Mouse (Mus musculus): ENCODE results near the gene Alkal2.

Alkal2 gene

DNA sequence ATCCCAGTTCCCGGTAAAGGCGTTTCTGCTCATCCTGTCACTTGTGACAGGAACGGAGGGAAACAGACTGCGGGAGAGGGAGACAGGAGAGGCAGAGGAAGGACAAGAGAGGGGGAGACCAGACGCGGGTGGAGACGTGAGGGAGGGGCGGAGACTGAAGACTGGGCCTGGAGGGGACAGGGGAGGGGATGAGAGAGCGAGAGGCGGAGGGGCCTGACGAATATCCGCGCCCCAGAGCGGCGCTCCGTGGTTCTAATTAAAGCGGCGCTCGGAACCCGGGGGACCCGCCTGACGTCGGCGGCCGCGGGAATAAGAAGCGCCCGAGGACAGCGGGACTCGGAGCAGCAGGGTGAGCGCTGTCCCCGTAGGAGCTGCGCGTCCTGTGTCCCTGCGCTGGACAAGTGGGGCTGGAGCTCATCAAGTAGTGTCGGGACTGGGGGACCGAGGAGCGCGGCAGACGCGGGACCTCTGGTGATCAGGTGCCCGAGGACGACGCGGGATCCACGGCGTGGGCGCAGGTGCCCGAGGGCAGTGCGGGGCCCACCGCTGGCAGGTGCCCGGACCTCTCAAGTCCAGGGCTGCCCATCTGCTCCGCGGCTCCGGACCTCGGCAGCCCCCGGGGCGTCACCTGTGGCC lies at the start of gene Alkal2:
Alkal2 (plus strand) TSS at position 337 of the 636 bp plus-strand sequence.
- no peak for DNase-seq (ENCODE audit: low spot score in 2 of 2)

DNA sequence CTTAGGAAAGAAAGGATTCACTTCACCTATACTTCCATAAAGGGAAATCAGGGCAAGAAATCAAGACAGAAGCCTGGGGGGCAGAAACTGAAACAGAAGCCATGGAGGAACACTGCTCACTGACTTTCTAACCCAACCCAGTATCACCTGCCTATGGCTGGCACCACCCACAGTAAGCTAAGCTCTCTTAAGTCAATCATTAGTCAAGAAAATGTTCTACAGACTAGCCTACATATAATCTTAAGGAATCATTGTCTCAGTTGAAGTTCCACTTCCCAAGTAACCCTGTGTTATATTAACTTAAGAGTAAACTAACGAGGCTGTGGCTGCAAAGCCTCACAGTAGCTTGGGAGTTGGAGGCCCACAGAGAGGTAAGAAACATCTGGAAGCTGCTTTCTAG lies 35.6 kb upstream of the Alkal2 start:
- no peak for DNase-seq (ENCODE audit: low spot score in 2 of 2)

DNA sequence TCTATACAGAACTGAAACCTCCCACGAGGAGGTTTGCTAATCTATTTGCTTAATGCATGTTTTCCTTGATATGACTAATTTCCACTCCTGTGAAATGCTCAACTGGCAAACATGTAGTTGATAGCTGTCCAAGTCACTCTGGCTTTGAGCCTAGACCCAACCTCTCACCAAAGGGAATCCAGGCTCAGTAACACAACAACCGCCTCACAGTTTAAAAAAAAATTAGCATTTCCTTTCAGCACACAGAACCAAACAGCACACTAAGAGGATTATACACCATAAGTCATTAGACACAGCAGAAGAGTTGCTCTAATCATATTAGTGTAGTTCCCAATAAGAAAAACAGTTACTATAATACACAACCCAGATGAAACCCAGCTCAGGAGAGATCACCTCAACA lies 33.2 kb upstream of the Alkal2 start:
- DNase-seq (ENCODE audit: low spot score in 2 of 2) = peak; percentile 13 to 16

DNA sequence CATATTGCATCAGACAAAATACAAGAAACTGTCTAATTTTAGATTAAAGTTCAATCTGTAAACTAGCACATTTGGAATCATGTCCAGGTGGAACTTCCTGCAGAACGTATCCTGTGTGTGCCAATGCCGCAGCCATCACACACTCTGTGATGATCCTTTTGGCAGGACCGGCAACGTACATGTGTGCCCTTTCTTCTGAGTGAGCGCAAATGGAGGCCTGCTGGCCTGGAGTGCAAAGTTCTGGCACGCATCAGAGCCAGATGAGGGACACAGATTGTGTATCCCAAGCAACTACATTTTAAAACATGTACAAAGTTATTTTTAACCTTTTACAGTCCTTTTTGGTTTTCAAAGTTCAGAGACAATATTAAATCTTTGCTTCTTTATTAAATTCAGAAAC lies 32.3 kb upstream of the Alkal2 start:
- DNase-seq (ENCODE audit: low spot score in 2 of 2) = no peak

DNA sequence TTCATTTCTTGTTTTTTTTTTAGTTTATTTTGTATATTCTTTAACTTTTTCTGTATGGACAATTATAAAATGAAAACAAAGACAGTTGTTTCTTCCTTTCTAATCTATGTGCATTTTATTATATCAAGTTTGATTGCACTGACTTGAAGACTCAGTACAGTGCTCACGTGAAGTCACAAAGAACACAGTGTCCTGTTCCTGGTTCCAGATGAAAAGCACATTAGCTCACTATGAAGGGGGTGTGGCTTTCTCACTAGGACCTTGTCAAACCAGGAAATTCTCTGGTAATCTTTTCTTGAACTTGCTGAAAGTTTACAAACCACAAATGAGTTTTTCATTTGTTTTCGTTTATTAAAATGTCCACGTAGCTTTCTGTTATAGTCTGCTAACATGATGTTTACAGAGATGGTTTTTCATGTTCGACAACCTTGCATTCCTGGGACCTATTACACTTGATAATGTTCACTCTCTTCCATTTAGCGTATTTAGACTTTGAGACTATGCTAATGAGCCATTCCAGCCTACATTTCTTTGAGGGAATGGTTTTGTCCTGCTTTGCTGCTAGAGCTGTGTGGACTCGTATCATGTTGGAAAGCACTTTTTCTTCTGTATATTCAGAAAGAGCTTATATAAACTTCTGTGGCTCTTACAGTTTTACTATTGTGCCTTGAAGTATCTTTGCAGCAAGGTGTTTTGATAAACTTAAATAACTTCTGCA lies 28.5 kb upstream of the Alkal2 start:
- no peak for DNase-seq (ENCODE audit: low spot score in 2 of 2)

DNA sequence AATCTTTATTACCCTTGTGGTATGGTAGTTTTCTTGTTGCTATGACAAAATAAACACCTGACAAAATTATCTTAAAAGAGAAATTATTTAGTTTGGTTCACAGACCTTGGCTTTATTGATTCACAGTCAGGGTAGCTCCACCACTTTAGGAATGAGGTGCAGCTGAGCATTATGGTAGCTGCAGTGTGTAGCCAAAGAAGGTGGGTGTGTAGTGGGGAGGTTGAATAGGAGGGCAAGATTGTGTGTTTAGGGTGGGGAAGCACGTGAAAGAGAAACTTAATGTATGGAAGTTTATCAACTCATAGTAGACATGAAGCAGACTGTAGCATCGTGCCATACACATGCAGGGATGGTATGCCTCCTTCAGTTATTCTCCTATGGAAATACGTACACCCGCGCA lies 27.9 kb upstream of the Alkal2 start:
- no peak for DNase-seq (ENCODE audit: low spot score in 2 of 2)

DNA sequence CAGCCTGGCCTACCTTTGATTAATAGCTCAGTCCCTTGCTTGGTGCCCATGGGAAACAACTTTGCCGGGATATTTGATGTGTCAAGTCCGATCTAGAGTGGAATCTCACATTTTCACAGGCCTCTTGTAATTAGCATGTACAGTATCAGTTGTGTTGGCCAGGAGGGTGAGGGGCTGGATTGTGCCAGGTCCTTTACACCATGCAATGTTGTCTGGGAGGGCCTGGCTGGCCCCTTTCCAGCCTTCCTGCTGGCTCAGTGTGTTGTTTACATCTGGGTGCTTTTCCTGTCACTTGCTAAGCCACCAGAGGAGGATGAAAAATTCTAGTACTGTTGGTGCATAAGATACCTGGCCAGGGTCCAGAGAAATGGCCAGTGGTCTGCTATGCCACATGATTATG lies 19.8 kb upstream of the Alkal2 start:
- DNase-seq (ENCODE audit: low spot score in 2 of 2) = no peak

DNA sequence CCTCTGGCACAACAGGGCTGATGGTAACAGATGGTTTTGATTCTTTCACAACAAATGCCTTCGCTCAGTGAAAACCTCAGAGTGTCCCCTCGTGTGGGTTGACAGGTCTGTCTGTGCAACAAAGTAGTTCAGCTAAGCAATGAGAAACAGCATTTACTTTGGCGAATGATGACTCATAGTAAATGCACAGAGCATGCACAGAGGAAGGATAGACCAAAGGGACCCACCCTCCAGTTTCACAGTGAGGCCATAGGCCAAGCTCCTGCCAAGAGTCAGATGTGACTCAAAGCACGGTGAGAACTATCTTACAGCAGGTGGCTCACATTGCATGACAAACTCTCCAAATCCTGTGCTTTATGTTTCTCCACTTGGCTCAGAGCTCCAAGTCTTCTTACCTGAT lies 18.3 kb upstream of the Alkal2 start:
- no peak for DNase-seq (ENCODE audit: low spot score in 2 of 2)

DNA sequence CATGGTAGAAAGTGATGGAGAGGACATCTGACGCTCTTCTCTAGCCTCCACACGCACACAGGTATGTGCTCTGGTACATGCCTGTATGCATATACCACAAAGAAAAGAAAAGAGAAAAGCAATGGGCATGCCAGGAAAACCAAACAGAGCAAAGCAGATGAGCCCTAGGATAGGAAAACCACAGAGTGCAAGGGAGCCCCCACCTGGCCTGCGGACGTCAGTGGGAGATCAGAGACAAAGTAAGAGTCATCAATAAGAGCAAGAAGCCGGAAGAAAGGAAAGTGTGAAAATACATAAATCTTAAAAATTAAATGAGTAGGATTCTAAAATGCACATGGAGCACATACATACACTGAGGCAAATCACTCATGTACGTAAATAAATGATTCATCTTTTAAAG lies 4.7 kb upstream of the Alkal2 start:
- DNase-seq (ENCODE audit: low spot score in 2 of 2) = no peak

DNA sequence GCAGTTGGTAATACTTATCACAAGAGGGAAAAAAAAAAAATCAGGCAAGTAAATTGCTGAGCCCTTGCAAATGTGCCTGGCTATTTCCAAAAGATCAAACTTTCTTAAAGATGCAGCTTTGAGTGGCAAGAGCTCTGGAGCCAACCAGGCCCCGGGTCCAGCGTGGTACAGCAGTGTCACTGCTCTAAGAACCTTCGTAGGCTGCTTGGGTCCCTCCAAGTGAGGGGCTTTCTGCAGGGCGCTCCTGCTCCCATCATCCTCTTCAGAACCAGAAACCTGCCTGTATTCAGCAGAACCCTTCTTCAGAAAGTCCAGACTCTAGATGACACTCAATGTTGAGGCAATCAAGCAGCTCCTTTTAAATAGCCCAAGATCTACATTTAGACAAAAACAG lies 533 bp upstream of the Alkal2 start:
- no peak for DNase-seq (ENCODE audit: low spot score in 2 of 2)

DNA sequence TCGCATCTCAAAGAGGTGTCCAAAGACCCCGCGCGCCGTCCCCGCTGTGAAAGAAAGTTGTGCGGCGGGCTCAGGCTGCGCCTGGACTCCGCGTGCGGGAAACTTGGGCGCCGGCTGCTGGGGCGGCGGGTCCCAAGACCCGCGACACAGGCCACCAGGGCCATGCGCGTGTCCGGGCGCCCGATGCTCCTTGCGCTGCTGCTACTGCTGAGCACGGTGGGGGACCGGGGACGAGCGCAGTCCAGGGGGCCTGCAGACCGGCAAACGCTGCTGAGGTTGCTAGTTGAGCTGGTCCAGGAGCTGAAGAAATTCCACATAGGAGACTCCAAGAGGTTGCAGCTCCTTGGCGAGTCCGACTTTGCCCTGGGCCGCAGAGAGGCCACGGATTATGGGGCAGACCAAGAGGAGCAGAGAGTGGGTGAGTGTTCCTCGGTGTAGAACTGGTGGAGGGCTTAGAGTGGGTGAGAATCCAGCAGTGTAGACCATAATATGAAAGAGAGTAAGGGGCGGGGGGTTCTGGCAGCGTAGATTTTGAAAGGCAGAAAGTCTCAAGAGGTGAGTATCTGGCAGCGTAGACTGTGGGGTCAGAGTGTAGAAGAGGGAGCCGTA lies 604 bp downstream of the Alkal2 start:
- DNase-seq (ENCODE audit: low spot score in 2 of 2) = no peak

DNA sequence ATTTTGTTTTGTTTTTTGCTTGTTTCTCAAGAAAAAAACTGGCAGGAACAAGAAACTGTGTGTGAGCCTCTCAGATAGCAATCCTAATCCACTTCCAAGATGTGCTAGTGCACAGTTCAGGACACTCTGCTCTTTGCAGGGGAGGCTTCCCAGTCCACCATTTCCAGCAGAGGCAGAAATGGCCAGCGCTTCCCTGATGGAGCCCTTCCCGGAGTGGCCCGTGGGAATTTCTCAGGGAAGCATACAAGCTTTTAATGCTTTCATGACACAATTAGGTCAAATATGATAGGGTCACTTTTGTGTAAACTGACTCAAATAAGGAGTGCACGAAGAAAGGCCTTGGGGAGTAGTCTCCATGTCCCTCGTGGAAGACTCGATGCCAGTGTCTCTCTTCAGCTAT lies 1.8 kb downstream of the Alkal2 start:
- no peak for DNase-seq (ENCODE audit: low spot score in 2 of 2)

DNA sequence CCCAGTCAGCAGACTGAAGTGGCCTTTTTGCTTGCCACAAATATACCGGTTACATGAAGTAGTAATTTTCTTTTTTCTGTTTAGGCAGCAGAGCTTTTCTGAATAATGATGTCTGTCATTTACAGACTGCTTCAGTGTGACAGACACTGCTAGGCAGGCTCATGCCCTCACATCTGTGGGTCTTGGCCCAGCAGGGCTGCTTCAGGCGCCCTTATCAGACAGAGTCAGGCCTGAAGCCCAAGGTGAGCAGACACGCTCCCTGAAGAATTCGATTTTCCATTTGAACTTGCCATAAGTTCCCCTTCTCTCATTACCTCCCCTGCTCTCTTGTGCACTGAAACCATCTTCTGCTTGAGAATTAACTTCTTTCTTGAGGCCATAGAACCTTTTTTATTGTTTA lies 3.9 kb downstream of the Alkal2 start:
- no peak for DNase-seq (ENCODE audit: low spot score in 2 of 2)

DNA sequence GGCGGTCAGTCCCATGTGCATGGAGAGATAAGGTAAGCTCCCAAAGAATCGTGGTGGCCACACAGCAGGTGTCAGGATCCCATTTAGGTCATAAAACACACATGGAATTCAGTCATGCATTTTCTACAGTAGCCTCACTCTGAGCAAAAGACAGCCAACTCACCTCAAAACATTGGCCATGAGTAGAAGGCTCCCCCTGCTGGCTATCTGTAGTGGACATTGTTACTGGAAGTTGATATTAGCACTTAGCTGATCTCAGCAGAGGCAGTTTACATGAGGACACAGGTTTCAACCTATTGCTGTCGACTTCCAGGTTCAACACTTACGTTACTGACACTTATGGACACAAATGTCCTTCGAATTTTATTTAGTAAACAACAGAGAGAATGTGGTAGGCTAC lies 5.9 kb downstream of the Alkal2 start:
- peak; percentile 49 to 81 for DNase-seq (ENCODE audit: low spot score in 2 of 2)

DNA sequence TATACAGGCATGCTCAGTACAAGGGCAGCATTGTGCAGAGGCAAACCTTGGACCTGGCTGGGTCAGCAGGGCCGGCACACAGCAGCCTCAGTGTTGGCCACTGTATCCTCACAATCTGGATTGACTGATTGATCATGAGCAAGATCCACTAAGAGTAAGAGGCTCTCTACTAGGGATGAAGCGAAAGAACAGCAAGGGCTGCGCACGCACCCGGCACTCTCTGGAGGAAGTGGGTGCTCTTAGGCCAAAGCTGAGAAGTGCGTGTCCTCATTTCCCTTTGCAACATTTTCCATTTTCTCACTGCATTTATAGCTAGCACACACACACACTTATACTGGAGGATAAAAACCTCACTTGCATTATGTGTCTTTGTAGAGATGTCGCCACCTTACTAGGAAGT lies 7.3 kb downstream of the Alkal2 start:
- DNase-seq (ENCODE audit: low spot score in 2 of 2) = no peak

DNA sequence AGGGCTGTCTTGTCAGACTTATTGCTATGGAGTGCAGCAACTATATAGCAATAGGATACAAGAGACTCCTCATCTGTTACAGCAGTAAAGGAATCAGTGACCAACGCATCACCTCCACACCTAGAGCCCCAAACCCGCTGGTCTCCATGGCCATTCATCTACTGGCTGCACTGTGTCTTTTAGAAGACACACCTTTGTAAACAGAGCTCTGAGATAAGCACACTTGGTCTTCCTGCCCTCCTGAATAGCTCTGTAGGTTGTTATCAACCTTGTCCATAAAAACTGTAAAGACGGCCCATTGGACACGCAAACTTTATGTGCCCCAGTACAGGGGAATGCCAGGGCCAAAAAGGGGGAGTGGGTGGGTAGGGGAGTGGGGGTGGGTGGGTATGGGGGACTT lies 12.9 kb downstream of the Alkal2 start:
- DNase-seq (ENCODE audit: low spot score in 2 of 2) = no peak

DNA sequence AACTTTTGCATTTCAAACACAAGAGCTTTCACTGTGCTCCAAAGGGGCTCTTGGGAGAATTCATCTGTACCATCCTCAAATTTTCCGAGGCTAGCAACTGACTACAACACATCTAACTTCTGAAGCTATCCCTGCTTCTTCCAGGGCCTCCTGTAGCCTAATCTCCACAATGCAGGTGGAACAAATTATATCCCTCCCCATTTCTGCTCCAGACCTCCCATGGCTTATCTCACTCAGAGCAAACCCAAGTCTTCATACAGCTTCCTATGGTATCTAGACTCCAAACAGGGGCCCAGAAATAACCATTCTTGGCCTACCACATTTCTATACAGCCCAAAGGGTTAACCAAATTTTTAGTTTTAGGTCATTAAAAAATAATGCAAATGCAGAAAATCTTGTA lies 24.5 kb downstream of the Alkal2 start:
- DNase-seq (ENCODE audit: low spot score in 2 of 2) = no peak

DNA sequence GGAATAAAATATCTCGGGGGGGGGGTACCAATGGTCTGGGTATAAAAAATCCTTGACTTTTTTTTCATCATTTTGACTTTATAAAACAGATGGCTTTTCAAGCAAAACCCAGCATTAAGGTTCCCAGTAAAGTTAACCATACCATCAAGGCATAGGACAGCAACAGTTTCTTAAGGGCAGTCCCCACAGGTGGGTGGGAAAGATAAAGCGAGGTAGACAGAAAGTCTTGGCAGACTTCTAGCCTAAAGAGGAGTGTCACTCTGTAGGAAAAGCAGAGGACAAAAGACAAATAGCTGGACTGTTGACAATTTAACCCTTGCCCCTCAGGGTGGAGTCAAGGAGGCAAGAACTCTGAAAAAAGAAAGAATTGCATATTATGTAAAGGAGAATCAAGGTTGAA lies 25.8 kb downstream of the Alkal2 start:
- no peak for DNase-seq (ENCODE audit: low spot score in 2 of 2)

DNA sequence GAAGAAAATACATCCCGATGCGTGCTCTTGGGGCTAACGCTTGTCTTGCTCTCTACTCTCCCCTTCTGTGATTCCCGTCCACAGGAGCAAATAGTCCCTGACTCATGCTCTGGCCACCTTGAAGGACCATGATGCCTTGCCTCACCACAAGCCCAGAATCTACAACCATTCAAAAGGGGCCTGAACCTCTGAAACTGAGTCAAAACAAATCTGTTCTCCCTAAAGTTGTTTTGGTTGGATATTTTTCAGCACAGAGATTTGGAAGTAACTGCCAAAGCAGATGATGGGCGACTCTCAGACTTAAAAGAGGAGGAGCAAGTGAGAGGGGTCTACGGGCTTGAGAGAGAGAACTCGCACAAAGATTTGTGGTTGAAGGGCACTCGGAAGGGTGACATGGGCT lies 26.7 kb downstream of the Alkal2 start:
- no peak for DNase-seq (ENCODE audit: low spot score in 2 of 2)

DNA sequence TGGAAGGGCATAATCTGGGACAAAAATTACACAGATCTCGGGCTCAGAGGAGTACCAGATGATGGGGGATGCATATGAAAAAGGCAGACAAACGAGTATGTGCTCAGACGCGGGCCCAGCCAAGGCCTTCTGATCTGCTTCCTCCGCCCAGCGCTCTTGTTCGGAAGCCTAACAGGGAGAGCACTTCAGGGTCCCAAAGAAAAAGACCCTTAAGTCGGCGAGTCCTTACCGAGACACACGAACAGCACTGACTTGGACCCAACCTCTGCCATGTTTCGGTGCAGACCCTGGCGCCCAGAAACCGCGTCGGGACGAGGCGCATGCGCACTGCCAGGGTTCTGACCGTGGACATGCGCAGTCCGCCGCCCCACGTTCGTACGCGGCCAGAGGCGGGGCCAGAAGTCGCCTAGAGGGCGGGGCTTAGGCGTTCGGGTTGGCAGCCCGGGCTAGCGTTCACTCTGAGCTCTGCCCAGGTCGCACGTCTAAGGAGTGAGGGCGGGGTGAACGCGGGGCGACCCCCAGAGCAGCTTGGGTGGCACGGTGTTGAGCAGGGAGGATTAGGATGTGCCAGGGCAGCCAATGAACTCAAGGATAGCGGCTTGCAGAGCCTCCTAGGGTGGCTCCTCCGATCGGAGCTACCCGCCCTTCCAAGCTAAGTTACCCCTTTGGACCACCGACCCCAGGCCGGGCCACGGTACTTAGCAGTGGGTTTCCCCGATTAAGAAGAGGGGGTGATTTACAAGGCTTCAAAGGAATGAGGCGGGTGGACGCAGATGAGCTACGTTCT lies 27.3 kb downstream of the Alkal2 start, which contains the start of the genes Acp1 and Sh3yl1:
Acp1 (minus strand) TSS at position 329 of the 787 bp plus-strand sequence.
Sh3yl1 (plus strand) TSS at position 408 of the 787 bp plus-strand sequence.
- peak; percentile 94 to 95 for DNase-seq (ENCODE audit: low spot score in 2 of 2)

DNA sequence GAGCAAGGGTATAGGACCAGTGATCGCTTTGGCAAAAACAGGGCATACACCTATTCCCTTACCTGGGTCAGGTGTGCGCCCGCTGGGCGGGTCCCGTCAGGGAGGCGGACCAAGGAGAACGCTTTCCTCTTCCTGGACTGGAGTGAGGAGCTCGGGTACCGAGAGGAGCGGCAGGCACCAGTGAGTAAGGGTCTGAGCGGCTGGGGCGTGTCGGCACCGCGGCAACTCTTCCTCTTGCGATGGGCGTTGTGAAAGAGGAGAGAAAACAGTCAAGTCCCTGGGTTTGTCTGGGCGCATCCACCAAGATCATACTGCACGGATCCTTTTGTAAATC lies 27.9 kb downstream of the Alkal2 start:
- peak; percentile 44 to 48 for DNase-seq (ENCODE audit: low spot score in 2 of 2)

DNA sequence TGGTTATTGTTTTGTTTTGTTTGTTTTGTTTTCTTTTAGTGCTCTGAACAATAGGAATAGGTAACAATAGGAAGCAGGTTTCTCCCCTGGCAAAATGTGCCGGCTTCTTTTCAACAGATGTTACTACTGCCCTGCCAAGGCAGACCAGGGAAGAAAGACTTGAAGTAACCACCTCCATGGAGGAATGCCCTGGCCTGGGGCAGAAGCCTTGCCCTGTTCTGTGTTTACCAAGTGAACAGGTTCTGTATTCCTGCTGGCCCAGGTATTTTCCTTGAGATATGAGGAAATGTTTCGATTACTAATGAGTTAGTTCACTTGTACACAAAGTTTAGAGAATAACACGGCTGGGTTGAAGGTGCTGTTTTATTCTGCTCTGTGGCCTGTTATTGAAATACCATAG lies 28.7 kb downstream of the Alkal2 start:
- DNase-seq (ENCODE audit: low spot score in 2 of 2) = no peak

DNA sequence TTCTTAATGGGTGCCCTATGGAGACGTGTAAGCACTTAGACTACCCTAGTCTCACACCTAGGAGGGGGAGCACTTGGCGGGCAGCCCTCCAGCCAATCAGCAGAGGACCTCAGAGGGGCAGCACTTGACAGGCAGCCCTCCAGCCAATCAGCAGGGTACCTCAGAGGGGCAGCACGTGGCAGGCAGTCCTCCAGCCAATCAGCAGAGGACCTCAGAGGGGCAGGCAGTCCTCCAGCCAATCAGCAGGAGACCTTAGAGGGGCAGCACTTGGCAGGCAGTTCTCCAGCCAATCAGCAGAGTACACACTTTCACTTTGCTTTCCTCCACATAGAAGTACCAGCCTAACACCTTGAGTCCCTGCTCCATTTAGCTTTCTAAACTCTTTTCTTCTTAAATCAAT lies 38.3 kb downstream of the Alkal2 start:
- DNase-seq (ENCODE audit: low spot score in 2 of 2) = no peak

Data from frontal cortex, postnatal 36 days (tissue).